Mouse (Mus musculus) urinary bladder, postnatal 36 days (tissue): ENCODE measurements around the gene Terf2ip.

Experiments used
- DNase-seq, 2 experiments: peaks; one replicate each; pipeline ENCODE4 v3.0.0; 2022; ENCODE audit warnings: low spot score in 2 of 2, mixed read lengths in 1 of 2

The Terf2ip gene

GRCm38 (mm10) chr8:112010997-112011815 is at the start of gene Terf2ip, which contains the start of gene Kars:
Gene Terf2ip, plus strand, starts transcription at chr8:112011398.
Gene Kars, minus strand, starts transcription at chr8:112011323.
- DNase-seq = peak; percentile 93

- no peak for DNase-seq
Observed at GRCm38 (mm10) chr8:111962589-111962988, 48.6 kb upstream of the Terf2ip start.

- DNase-seq = no peak
Observed at GRCm38 (mm10) chr8:111963091-111963490, 48.1 kb upstream of the Terf2ip start.

GRCm38 (mm10) chr8:111963546-111963945 is 47.7 kb upstream of the Terf2ip start:
- DNase-seq = no peak

GRCm38 (mm10) chr8:111964351-111964750 is 46.8 kb upstream of the Terf2ip start:
- DNase-seq = no peak

- no peak for DNase-seq
Observed at GRCm38 (mm10) chr8:111964849-111965561, 46.2 kb upstream of the Terf2ip start.

- DNase-seq = no peak
Observed at GRCm38 (mm10) chr8:111967246-111967870, 43.8 kb upstream of the Terf2ip start.

- no peak for DNase-seq
Observed at GRCm38 (mm10) chr8:111968541-111968940, 42.7 kb upstream of the Terf2ip start.

- no peak for DNase-seq
Observed at GRCm38 (mm10) chr8:111968991-111969390, 42.2 kb upstream of the Terf2ip start.

GRCm38 (mm10) chr8:111974138-111974537 is 37.1 kb upstream of the Terf2ip start:
- no peak for DNase-seq

- no peak for DNase-seq
Observed at GRCm38 (mm10) chr8:111975706-111976105, 35.5 kb upstream of the Terf2ip start.

GRCm38 (mm10) chr8:111976326-111976725 is 34.9 kb upstream of the Terf2ip start:
- DNase-seq = no peak

- no peak for DNase-seq
Observed at GRCm38 (mm10) chr8:111978147-111978546, 33.1 kb upstream of the Terf2ip start.

- no peak for DNase-seq
Observed at GRCm38 (mm10) chr8:111982116-111982515, 29.1 kb upstream of the Terf2ip start.

- DNase-seq = no peak
Observed at GRCm38 (mm10) chr8:111984511-111984910, 26.7 kb upstream of the Terf2ip start.

GRCm38 (mm10) chr8:111989911-111990310 is 21.3 kb upstream of the Terf2ip start:
- DNase-seq = peak; percentile 65 to 68

GRCm38 (mm10) chr8:111991278-111991677 is 19.9 kb upstream of the Terf2ip start:
- no peak for DNase-seq

- peak; percentile 65 to 88 for DNase-seq
Observed at GRCm38 (mm10) chr8:111992013-111992702, 19.0 kb upstream of the Terf2ip start, which contains the start of gene Adat1. Gene Adat1, minus strand, starts transcription at chr8:111992302.

- DNase-seq = no peak
Observed at GRCm38 (mm10) chr8:111992703-111993039, 18.5 kb upstream of the Terf2ip start.

GRCm38 (mm10) chr8:112004754-112005153 is 6.4 kb upstream of the Terf2ip start:
- no peak for DNase-seq

- no peak for DNase-seq
Observed at GRCm38 (mm10) chr8:112005601-112006000, 5.6 kb upstream of the Terf2ip start.

GRCm38 (mm10) chr8:112007669-112008068 is 3.5 kb upstream of the Terf2ip start:
- DNase-seq = no peak
